Mouse (Mus musculus): ENCODE results near the gene Arl16. TPM values are rescaled to one million over a fixed set of nuclear protein-coding genes. Genes with fewer than 3 reads are reported as not detected.

The Arl16 gene
- polyA plus RNA-seq, 1 experiment: 21.1 TPM

- DNase-seq: no peak
- Histone ChIP-seq H3K36me3 (ENCODE audit: control insufficient read depth, insufficient read depth, low read length) (peaks cover 2% of the 10 kb centered on the region; the same call in 1 of the 2 replicates), H3K4me3 (ENCODE audit: insufficient read depth, low read depth, low read length) (no peak overlapping the region), H3K4me1 (ENCODE audit: control insufficient read depth, insufficient read depth, low read length) (peaks cover 18% of the 10 kb centered on the region), H3K27me3 (replicated peaks; ENCODE audit: control insufficient read depth, insufficient read depth, low read length) (no peaks in the 10 kb centered on the region), H3K27ac (ENCODE audit: insufficient read depth, low read depth, low read length) (peak overlapping the region; percentile 75)
- TF ChIP-seq POLR2A (IDR thresholded peaks at IDR 0.05; ENCODE audit: low read depth, low read length): no peak
- no peak for TF ChIP-seq CTCF (conservative IDR thresholded peaks at IDR 0.05; ENCODE audit: insufficient read depth, insufficient read length, low read depth, low read length)
- 57% methylated on average over 6 of the region's 6 CpGs for WGBS
Observed at GRCm38 (mm10) chr11:120499894-120500293, 32.5 kb upstream of the Arl16 start.

GRCm38 (mm10) chr11:120498891-120499290 is 31.5 kb upstream of the Arl16 start:
- H3K4me3 ChIP-seq (ENCODE audit: insufficient read depth, low read depth, low read length): no peak overlapping the region
- TF ChIP-seq CTCF (conservative IDR thresholded peaks at IDR 0.05; ENCODE audit: insufficient read depth, insufficient read length, low read depth, low read length) (no peak), POLR2A (IDR thresholded peaks at IDR 0.05; ENCODE audit: low read depth, low read length) (no peak)
- H3K27me3 ChIP-seq (replicated peaks; ENCODE audit: control insufficient read depth, insufficient read depth, low read length): no peaks in the 10 kb centered on the region
- peaks cover 4% of the 10 kb centered on the region; the same call in 1 of the 2 replicates for H3K36me3 ChIP-seq (ENCODE audit: control insufficient read depth, insufficient read depth, low read length)
- 54% methylated on average over 5 of the region's 5 CpGs for WGBS
- no peak for DNase-seq
- no peak overlapping the region for H3K27ac ChIP-seq (ENCODE audit: insufficient read depth, low read depth, low read length)
- H3K4me1 ChIP-seq (ENCODE audit: control insufficient read depth, insufficient read depth, low read length): peaks cover 23% of the 10 kb centered on the region

GRCm38 (mm10) chr11:120498226-120498625 is 30.8 kb upstream of the Arl16 start:
- Histone ChIP-seq H3K36me3 (ENCODE audit: control insufficient read depth, insufficient read depth, low read length) (peaks cover 4% of the 10 kb centered on the region; the same call in 1 of the 2 replicates), H3K4me1 (ENCODE audit: control insufficient read depth, insufficient read depth, low read length) (peaks cover 23% of the 10 kb centered on the region), H3K27ac (ENCODE audit: insufficient read depth, low read depth, low read length) (0 out of 2 replicates have a peak overlapping the region, but pooled peaks have one; percentile 12), H3K27me3 (replicated peaks; ENCODE audit: control insufficient read depth, insufficient read depth, low read length) (no peaks in the 10 kb centered on the region), H3K4me3 (ENCODE audit: insufficient read depth, low read depth, low read length) (no peak overlapping the region)
- TF ChIP-seq POLR2A (IDR thresholded peaks at IDR 0.05; ENCODE audit: low read depth, low read length) (no peak), CTCF (conservative IDR thresholded peaks at IDR 0.05; ENCODE audit: insufficient read depth, insufficient read length, low read depth, low read length) (no peak)
- WGBS: 70% methylated on average over 12 of the region's 12 CpGs
- DNase-seq: no peak

- 0 out of 2 replicates have a peak overlapping the region, but pooled peaks have one; percentile 12 for H3K27ac ChIP-seq (ENCODE audit: insufficient read depth, low read depth, low read length)
- WGBS: 85% methylated on average over 3 of the region's 3 CpGs
- no peaks in the 10 kb centered on the region for H3K27me3 ChIP-seq (replicated peaks; ENCODE audit: control insufficient read depth, insufficient read depth, low read length)
- peaks cover 4% of the 10 kb centered on the region; the same call in 1 of the 2 replicates for H3K36me3 ChIP-seq (ENCODE audit: control insufficient read depth, insufficient read depth, low read length)
- H3K4me3 ChIP-seq (ENCODE audit: insufficient read depth, low read depth, low read length): no peak overlapping the region
- TF ChIP-seq POLR2A (IDR thresholded peaks at IDR 0.05; ENCODE audit: low read depth, low read length) (no peak), CTCF (conservative IDR thresholded peaks at IDR 0.05; ENCODE audit: insufficient read depth, insufficient read length, low read depth, low read length) (no peak)
- DNase-seq: no peak
- H3K4me1 ChIP-seq (ENCODE audit: control insufficient read depth, insufficient read depth, low read length): peaks cover 23% of the 10 kb centered on the region
Observed at GRCm38 (mm10) chr11:120497436-120497835, 30.0 kb upstream of the Arl16 start.

- 74% methylated on average over 3 of the region's 3 CpGs for WGBS
- no peak for DNase-seq
- Histone ChIP-seq H3K4me3 (ENCODE audit: insufficient read depth, low read depth, low read length) (peak overlapping the region; percentile 87; the same call in 1 of the 2 replicates), H3K36me3 (ENCODE audit: control insufficient read depth, insufficient read depth, low read length) (peaks cover 4% of the 10 kb centered on the region; the same call in 1 of the 2 replicates), H3K27ac (ENCODE audit: insufficient read depth, low read depth, low read length) (peak overlapping the region; percentile 57; the same call in 1 of the 2 replicates), H3K4me1 (ENCODE audit: control insufficient read depth, insufficient read depth, low read length) (peaks cover 21% of the 10 kb centered on the region), H3K27me3 (replicated peaks; ENCODE audit: control insufficient read depth, insufficient read depth, low read length) (no peaks in the 10 kb centered on the region)
- TF ChIP-seq POLR2A (IDR thresholded peaks at IDR 0.05; ENCODE audit: low read depth, low read length): no peak
- no peak for TF ChIP-seq CTCF (conservative IDR thresholded peaks at IDR 0.05; ENCODE audit: insufficient read depth, insufficient read length, low read depth, low read length)
Observed at GRCm38 (mm10) chr11:120493911-120494310, 26.5 kb upstream of the Arl16 start.

- peaks cover 21% of the 10 kb centered on the region for H3K4me1 ChIP-seq (ENCODE audit: control insufficient read depth, insufficient read depth, low read length)
- peak; percentile 50 for DNase-seq
- H3K27ac ChIP-seq (ENCODE audit: insufficient read depth, low read depth, low read length): peak overlapping the region; percentile 82
- no peaks in the 10 kb centered on the region for H3K27me3 ChIP-seq (replicated peaks; ENCODE audit: control insufficient read depth, insufficient read depth, low read length)
- peaks cover 4% of the 10 kb centered on the region; the same call in 1 of the 2 replicates for H3K36me3 ChIP-seq (ENCODE audit: control insufficient read depth, insufficient read depth, low read length)
- WGBS: 18% methylated on average over 3 of the region's 3 CpGs
- TF ChIP-seq CTCF (conservative IDR thresholded peaks at IDR 0.05; ENCODE audit: insufficient read depth, insufficient read length, low read depth, low read length) (no peak), POLR2A (IDR thresholded peaks at IDR 0.05; ENCODE audit: low read depth, low read length) (no peak)
- peak overlapping the region; percentile 87 for H3K4me3 ChIP-seq (ENCODE audit: insufficient read depth, low read depth, low read length)
Observed at GRCm38 (mm10) chr11:120493351-120493750, 25.9 kb upstream of the Arl16 start.

GRCm38 (mm10) chr11:120492878-120493203 is 25.4 kb upstream of the Arl16 start:
- no peak for TF ChIP-seq CTCF (conservative IDR thresholded peaks at IDR 0.05; ENCODE audit: insufficient read depth, insufficient read length, low read depth, low read length)
- TF ChIP-seq POLR2A (IDR thresholded peaks at IDR 0.05; ENCODE audit: low read depth, low read length): no peak
- Histone ChIP-seq H3K27ac (ENCODE audit: insufficient read depth, low read depth, low read length) (peak overlapping the region; percentile 82), H3K4me1 (ENCODE audit: control insufficient read depth, insufficient read depth, low read length) (peaks cover 21% of the 10 kb centered on the region), H3K27me3 (replicated peaks; ENCODE audit: control insufficient read depth, insufficient read depth, low read length) (no peaks in the 10 kb centered on the region), H3K36me3 (ENCODE audit: control insufficient read depth, insufficient read depth, low read length) (peaks cover 4% of the 10 kb centered on the region; the same call in 1 of the 2 replicates), H3K4me3 (ENCODE audit: insufficient read depth, low read depth, low read length) (peak overlapping the region; percentile 87)
- 10% methylated on average over 3 of the region's 3 CpGs for WGBS
- DNase-seq: no peak
